Mouse (Mus musculus): ENCODE results near the gene Efemp2. TPM values are rescaled to one million over a fixed set of nuclear protein-coding genes. Genes with fewer than 3 reads are reported as not detected.
A peak's percentile ranks its signal among the peaks of the same experiment; 100 is the strongest.

The Efemp2 gene
- polyA plus RNA-seq, 1 experiment = 229 TPM

DNA sequence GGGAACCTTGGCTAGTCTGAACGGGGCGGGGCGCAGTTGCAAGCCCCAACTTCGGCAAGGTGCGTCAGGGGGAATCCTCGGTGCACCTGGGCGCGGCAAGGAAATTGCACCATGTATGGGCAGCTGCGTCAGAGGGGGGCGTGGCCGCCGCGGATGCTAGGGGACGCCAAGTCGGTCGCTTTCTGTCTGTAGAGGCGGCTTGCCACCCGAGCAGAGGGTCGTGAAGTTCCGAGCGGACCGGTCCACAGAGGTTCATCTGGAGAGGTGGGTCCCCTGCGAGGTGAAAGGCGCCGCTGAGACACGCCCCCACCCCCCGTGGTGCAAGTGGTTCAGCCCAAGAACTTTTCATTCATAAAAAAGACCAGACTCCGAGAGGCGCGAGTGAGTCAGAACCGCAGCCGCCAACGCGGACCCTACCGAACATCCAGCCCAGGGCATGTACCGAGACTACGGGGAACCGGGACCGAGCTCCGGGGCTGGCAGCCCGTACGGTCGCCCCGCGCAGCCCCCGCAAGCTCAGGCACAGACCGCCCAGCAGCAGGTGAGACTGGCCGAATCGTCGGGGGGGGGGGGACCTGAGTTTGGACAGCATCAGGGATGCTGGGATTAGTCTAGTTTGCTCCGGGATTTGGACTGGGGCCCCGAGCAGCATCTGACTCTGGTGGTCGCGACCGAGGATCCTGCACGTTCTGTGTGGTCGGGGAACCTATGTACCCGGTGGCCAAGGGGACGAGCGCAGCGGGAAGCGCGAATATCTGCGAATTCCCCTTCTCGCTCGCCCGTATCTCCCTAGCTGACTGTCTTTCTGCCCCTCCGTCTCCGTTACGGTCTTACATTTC, 26.0 kb upstream of the Efemp2 start, which contains the start of gene Fosl1:
TSS of gene Fosl1 (plus strand) at position 33 of the 839 bp plus-strand sequence.
- WGBS = under 1% methylated on average over 70 of the region's 70 CpGs
- TF ChIP-seq POLR2A (IDR thresholded peaks at IDR 0.05; ENCODE audit: borderline replicate concordance, control insufficient read depth, low read depth, low read length) (peak; percentile 4; the same call in 1 of the 2 replicates), CTCF (IDR thresholded peaks at IDR 0.05; ENCODE audit: control insufficient read depth, insufficient read depth, low read length) (no peak)
- Histone ChIP-seq H3K4me3 (replicated peaks; ENCODE audit: control insufficient read depth, low read depth, low read length) (peak within 1 kb of the TSS; percentile 50), H3K27ac (ENCODE audit: control insufficient read depth, insufficient read depth, low read depth, low read length, poor library complexity) (no peak within 1 kb of the TSS), H3K4me1 (ENCODE audit: control insufficient read depth, insufficient read depth, low read length) (peaks cover 9% of the 10 kb centered on the region)

DNA sequence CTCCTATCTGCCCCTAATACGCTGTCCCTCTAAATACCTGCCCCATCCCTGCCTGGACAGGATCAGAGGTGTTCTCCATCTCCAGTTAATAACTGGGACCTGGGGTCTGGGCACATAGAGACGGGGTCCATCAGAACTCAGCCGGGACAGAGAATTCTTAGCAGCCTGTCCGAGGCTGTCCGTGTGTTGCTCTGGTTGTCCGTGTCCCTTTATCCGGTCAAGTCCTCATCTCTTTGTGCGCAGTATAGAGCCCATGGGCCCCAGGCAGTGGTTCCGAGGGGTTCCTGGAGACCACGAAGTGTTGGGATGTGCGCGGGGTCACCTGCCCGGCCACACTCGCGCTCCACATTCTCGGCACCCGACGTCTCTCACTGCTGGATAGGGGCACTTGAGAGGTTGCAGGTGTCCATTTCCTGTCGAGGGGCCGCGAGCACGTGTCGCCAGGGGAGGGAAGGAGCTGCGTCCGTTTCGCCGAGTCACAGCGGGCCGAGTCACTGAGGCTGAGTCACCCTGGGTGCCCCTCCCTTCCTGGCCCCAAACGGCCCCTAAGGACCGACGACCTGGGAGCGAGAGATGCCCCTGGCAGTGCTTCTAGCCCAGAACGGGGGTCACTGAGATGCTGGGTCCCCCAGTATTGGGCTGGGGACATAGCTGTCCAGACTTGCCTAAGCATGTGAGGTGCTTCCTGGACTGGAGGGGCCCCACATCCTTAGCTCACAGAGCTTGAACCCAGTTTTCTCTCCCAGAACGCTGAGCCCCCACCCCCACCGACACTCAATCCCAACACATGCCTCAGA, 25.2 kb upstream of the Efemp2 start:
- Histone ChIP-seq H3K27ac (ENCODE audit: control insufficient read depth, insufficient read depth, low read depth, low read length, poor library complexity) (no peak overlapping the region), H3K4me3 (replicated peaks; ENCODE audit: control insufficient read depth, low read depth, low read length) (no peak overlapping the region), H3K4me1 (ENCODE audit: control insufficient read depth, insufficient read depth, low read length) (peaks cover 9% of the 10 kb centered on the region)
- 4% methylated on average over 36 of the region's 36 CpGs for WGBS
- TF ChIP-seq CTCF (IDR thresholded peaks at IDR 0.05; ENCODE audit: control insufficient read depth, insufficient read depth, low read length) = no peak
- no peak for TF ChIP-seq POLR2A (IDR thresholded peaks at IDR 0.05; ENCODE audit: borderline replicate concordance, control insufficient read depth, low read depth, low read length)

DNA sequence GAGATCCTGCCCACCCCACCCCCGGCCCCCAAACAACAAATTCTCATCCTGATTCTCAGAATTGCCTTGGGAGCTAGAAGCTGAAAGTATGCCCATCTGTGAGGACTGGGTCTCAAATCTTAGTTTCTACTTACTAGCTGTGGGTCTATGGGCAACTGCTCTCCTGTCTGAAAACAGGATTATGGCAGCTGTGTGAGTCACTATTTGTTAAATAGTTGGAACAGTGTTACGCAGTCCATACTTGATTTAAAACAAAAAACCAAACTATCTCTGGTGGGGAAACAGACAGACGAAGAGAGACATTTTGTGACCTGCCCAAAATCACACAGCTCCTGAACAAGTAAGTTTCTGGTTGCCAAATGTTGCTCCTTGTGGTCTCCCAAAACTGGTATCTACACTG, 24.1 kb upstream of the Efemp2 start:
- WGBS = 75% methylated on average over 3 of the region's 3 CpGs
- TF ChIP-seq POLR2A (IDR thresholded peaks at IDR 0.05; ENCODE audit: borderline replicate concordance, control insufficient read depth, low read depth, low read length) = no peak
- TF ChIP-seq CTCF (IDR thresholded peaks at IDR 0.05; ENCODE audit: control insufficient read depth, insufficient read depth, low read length) = no peak
- Histone ChIP-seq H3K27ac (ENCODE audit: control insufficient read depth, insufficient read depth, low read depth, low read length, poor library complexity) (no peak overlapping the region), H3K4me3 (replicated peaks; ENCODE audit: control insufficient read depth, low read depth, low read length) (no peak overlapping the region), H3K4me1 (ENCODE audit: control insufficient read depth, insufficient read depth, low read length) (peaks cover 9% of the 10 kb centered on the region)

DNA sequence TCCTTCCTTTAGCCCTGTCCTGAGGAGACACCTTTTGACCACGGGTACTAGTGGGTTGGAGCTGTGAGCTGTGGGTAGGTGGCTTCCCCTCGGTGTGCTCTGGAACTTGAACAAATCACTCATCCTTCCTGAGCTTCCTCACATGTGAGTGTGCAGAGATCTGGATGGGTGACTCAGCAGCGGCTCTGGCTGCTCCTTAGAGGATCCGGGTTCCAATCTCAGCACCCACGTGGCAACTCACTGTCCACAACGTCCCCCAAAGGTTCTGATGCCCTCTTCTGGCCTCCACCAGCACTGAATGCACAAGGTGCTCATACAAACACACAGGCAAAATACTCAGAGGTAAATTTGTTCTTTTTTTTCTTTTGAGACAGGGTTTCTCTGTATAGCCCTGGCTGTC, 22.0 kb upstream of the Efemp2 start:
- Histone ChIP-seq H3K4me1 (ENCODE audit: control insufficient read depth, insufficient read depth, low read length) (peaks cover 5% of the 10 kb centered on the region), H3K27ac (ENCODE audit: control insufficient read depth, insufficient read depth, low read depth, low read length, poor library complexity) (no peak overlapping the region), H3K4me3 (replicated peaks; ENCODE audit: control insufficient read depth, low read depth, low read length) (no peak overlapping the region)
- TF ChIP-seq POLR2A (IDR thresholded peaks at IDR 0.05; ENCODE audit: borderline replicate concordance, control insufficient read depth, low read depth, low read length) (no peak), CTCF (IDR thresholded peaks at IDR 0.05; ENCODE audit: control insufficient read depth, insufficient read depth, low read length) (no peak)
- WGBS = 59% methylated on average over 6 of the region's 6 CpGs

DNA sequence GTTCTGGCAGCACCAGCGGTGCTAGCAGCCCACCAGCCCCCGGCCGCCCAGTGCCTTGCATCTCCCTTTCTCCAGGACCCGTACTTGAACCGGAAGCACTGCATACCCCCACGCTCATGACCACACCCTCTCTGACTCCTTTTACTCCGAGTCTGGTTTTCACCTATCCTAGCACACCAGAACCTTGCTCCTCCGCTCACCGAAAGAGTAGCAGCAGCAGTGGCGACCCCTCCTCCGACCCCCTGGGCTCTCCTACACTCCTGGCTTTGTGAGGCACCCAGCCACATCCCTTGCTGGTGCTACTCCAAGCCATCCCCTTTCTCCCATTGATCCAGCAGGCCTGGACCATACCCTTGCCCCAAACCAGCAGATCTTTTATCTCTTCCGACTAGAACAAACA, 18.7 kb upstream of the Efemp2 start:
- 89% methylated on average over 12 of the region's 12 CpGs for WGBS
- TF ChIP-seq POLR2A (IDR thresholded peaks at IDR 0.05; ENCODE audit: borderline replicate concordance, control insufficient read depth, low read depth, low read length) = no peak
- TF ChIP-seq CTCF (IDR thresholded peaks at IDR 0.05; ENCODE audit: control insufficient read depth, insufficient read depth, low read length) = no peak
- H3K4me1 ChIP-seq (ENCODE audit: control insufficient read depth, insufficient read depth, low read length) = peaks cover 1% of the 10 kb centered on the region; the same call in 1 of the 2 replicates
- H3K27ac ChIP-seq (ENCODE audit: control insufficient read depth, insufficient read depth, low read depth, low read length, poor library complexity) = no peak overlapping the region
- H3K4me3 ChIP-seq (replicated peaks; ENCODE audit: control insufficient read depth, low read depth, low read length) = no peak overlapping the region

DNA sequence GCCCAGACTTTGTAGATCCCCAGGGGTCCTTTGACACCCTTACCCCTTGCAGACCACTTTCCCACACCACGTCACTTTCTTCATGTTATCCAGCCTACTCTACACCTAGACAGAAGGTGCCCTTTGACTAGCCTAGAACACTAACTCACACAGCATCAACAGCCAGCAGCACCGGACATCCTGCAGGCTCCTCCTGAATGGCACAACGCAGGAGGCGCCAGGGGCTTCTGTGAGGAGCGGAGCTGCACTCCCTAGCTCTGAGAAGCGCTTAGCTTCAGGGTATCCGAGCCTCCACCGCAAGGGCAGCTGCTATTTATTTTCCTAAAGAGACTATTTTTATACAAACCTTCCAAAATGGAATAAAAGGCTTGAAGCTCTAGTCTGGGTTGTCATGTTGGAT, 18.2 kb upstream of the Efemp2 start:
- H3K4me1 ChIP-seq (ENCODE audit: control insufficient read depth, insufficient read depth, low read length) = peaks cover 1% of the 10 kb centered on the region; the same call in 1 of the 2 replicates
- no peak overlapping the region for H3K4me3 ChIP-seq (replicated peaks; ENCODE audit: control insufficient read depth, low read depth, low read length)
- TF ChIP-seq CTCF (IDR thresholded peaks at IDR 0.05; ENCODE audit: control insufficient read depth, insufficient read depth, low read length) (no peak), POLR2A (IDR thresholded peaks at IDR 0.05; ENCODE audit: borderline replicate concordance, control insufficient read depth, low read depth, low read length) (no peak)
- WGBS = 81% methylated on average over 8 of the region's 8 CpGs
- no peak overlapping the region for H3K27ac ChIP-seq (ENCODE audit: control insufficient read depth, insufficient read depth, low read depth, low read length, poor library complexity)

- Histone ChIP-seq H3K4me1 (ENCODE audit: control insufficient read depth, insufficient read depth, low read length) (peaks cover 1% of the 10 kb centered on the region; the same call in 1 of the 2 replicates), H3K4me3 (replicated peaks; ENCODE audit: control insufficient read depth, low read depth, low read length) (peak overlapping the region; percentile 61), H3K27ac (ENCODE audit: control insufficient read depth, insufficient read depth, low read depth, low read length, poor library complexity) (peak overlapping the region; percentile 86)
- no peak for TF ChIP-seq POLR2A (IDR thresholded peaks at IDR 0.05; ENCODE audit: borderline replicate concordance, control insufficient read depth, low read depth, low read length)
- WGBS = 1% methylated on average over 26 of the region's 26 CpGs
Observed at GRCm38 (mm10) chr19:5456241-5456921, 17.4 kb upstream of the Efemp2 start.
